Mouse (Mus musculus) heart, embryonic 15.5 days (tissue): ENCODE measurements around the gene Gm5155. TPM values are rescaled to one million over a fixed set of nuclear protein-coding genes. Genes with fewer than 3 reads are reported as not detected.
"Not testable (repeated sequence)": the region's sequence is repeated elsewhere in the genome, so short reads cannot be mapped to it uniquely, and the experiment has no call there.

Experiments used
- ATAC-seq: fragments of 200-750 bp; cut with Nextera tagmentation; replicated peaks from 2 replicates; pipeline ENCODE4 v1.8.0; 2017; ENCODE audit warnings: low read depth, moderate TSS enrichment; ENCODE audit not compliant: insufficient number of reproducible peaks, insufficient read depth, low FRiP score
- H3K27ac ChIP-seq: fragments of 300-500 bp; sonication (generic); 2 replicates; pipeline ENCODE4 v1.5.1; 2015; ENCODE audit warnings: mild to moderate bottlenecking, inconsistent platforms
- H3K27me3 ChIP-seq: fragments of 300-500 bp; sonication (generic); 2 replicates; pipeline ENCODE4 v1.6.1; 2015; ENCODE audit warnings: inconsistent platforms
- H3K36me3 ChIP-seq: fragments of 300-500 bp; sonication (generic); 2 replicates; pipeline ENCODE4 v1.6.1; 2015; ENCODE audit warnings: mild to moderate bottlenecking, inconsistent platforms
- H3K4me1 ChIP-seq: fragments of 300-500 bp; sonication (generic); replicated peaks from 2 replicates; pipeline ENCODE4 v1.6.1; 2015; ENCODE audit warnings: inconsistent platforms
- H3K4me2 ChIP-seq: fragments of 300-500 bp; sonication (generic); 2 replicates; pipeline ENCODE4 v1.6.1; 2015; ENCODE audit warnings: inconsistent platforms, mild to moderate bottlenecking, moderate library complexity
- H3K4me3 ChIP-seq: fragments of 300-500 bp; sonication (generic); 2 replicates; pipeline ENCODE4 v1.5.1; 2015; ENCODE audit warnings: mild to moderate bottlenecking, inconsistent platforms
- H3K9ac ChIP-seq: fragments of 300-500 bp; sonication (generic); 2 replicates; pipeline ENCODE4 v1.6.1; 2015; ENCODE audit warnings: mild to moderate bottlenecking, inconsistent platforms
- H3K9me3 ChIP-seq: fragments of 300-500 bp; sonication (generic); replicated peaks from 2 replicates; pipeline ENCODE4 v1.6.1; 2016; ENCODE audit warnings: inconsistent platforms
- WGBS: fragments of 180-500 bp; shearing (Covaris S2); methylation state at CpG from one replicate; pipeline ENCODE4 v1.1.7; 2015; ENCODE audit warnings: mixed read lengths; 5-methylcytosine and 5-hydroxymethylcytosine counted together
- polyA plus RNA-seq: library from polyadenylated mRNA; unstranded; fragments of >200 nt; fragmentation: Nextera tagmentation; extraction: Ambion mirVana; gene quantifications from 2 replicates; pipeline ENCODE4 v1.2.1, GENCODE M21; 2015

Gene Gm5155
- not detected in 2 replicates for polyA plus RNA-seq

GRCm38 (mm10) chr7:17871467-17871866, at the start of gene Gm5155:
Gene Gm5155 (plus strand): TSS chr7:17871767.
- Histone ChIP-seq H3K36me3 (no peaks in the 10 kb centered on the region), H3K27ac (no peak within 1 kb of the TSS), H3K9ac (no peak within 1 kb of the TSS), H3K4me2 (no peak within 1 kb of the TSS), H3K4me1 (no peaks in the 10 kb centered on the region), H3K9me3 (0 out of 2 replicates have a peak, but pooled peaks cover 6% of the 10 kb centered on the region), H3K4me3 (no peak within 1 kb of the TSS), H3K27me3 (no peaks in the 10 kb centered on the region)
- WGBS: 47% methylated on average over 1 of the region's 1 CpGs
- ATAC-seq: no peak

GRCm38 (mm10) chr7:17870776-17871175, 791 bp upstream of the Gm5155 start:
- 95% methylated on average over 1 of the region's 1 CpGs for WGBS
- Histone ChIP-seq H3K4me2 (no peak overlapping the region), H3K27ac (no peak overlapping the region), H3K9me3 (0 out of 2 replicates have a peak, but pooled peaks cover 6% of the 10 kb centered on the region), H3K27me3 (no peaks in the 10 kb centered on the region), H3K9ac (no peak overlapping the region), H3K4me3 (no peak overlapping the region), H3K4me1 (no peaks in the 10 kb centered on the region), H3K36me3 (no peaks in the 10 kb centered on the region)
- no peak for ATAC-seq

GRCm38 (mm10) chr7:17895341-17895740, 23.8 kb downstream of the Gm5155 start:
- not testable (repeated sequence) for H3K4me2 ChIP-seq, H3K36me3 ChIP-seq, ATAC-seq, H3K27me3 ChIP-seq, H3K4me3 ChIP-seq, H3K9ac ChIP-seq, H3K4me1 ChIP-seq, H3K27ac ChIP-seq, H3K9me3 ChIP-seq
- 56% methylated on average over 1 of the region's 1 CpGs for WGBS

GRCm38 (mm10) chr7:17903146-17903915, 31.8 kb downstream of the Gm5155 start:
- no peaks in the 10 kb centered on the region for H3K27me3 ChIP-seq
- H3K4me1 ChIP-seq: no peaks in the 10 kb centered on the region
- no peaks in the 10 kb centered on the region for H3K36me3 ChIP-seq
- no peak for ATAC-seq
- WGBS: 57% methylated on average over 6 of the region's 6 CpGs
- no peak overlapping the region for H3K4me3 ChIP-seq
- no peak overlapping the region for H3K4me2 ChIP-seq
- H3K27ac ChIP-seq: no peak overlapping the region
- no peak overlapping the region for H3K9ac ChIP-seq
- H3K9me3 ChIP-seq: peaks cover 6% of the 10 kb centered on the region; the same call in 1 of the 2 replicates

Other genes with a start within 250 kb of the Gm5155 start
- gene Ceacam5, start 158.5 kb upstream of the Gm5155 start, polyA plus RNA-seq: not detected in 2 replicates
- gene Ceacam14, start 59.1 kb upstream of the Gm5155 start, polyA plus RNA-seq: not detected in 2 replicates
- gene Ceacam11, start 100.4 kb downstream of the Gm5155 start, polyA plus RNA-seq: not detected in 2 replicates
- not detected in 2 replicates for gene Ceacam13, start 138.1 kb downstream of the Gm5155 start, polyA plus RNA-seq
- not detected in 2 replicates for gene Ceacam12, start 194.2 kb downstream of the Gm5155 start, polyA plus RNA-seq